Mouse (Mus musculus) thymus, postnatal 4 days (tissue): ENCODE data around the gene Usp17le.
"Not testable (repeated sequence)": the region's sequence is repeated elsewhere in the genome, so short reads cannot be mapped to it uniquely, and the experiment has no call there.

ENCODE experiments used
- DNase-seq: peaks from one replicate; pipeline ENCODE4 v3.0.0; 2021

Usp17le gene

DNA sequence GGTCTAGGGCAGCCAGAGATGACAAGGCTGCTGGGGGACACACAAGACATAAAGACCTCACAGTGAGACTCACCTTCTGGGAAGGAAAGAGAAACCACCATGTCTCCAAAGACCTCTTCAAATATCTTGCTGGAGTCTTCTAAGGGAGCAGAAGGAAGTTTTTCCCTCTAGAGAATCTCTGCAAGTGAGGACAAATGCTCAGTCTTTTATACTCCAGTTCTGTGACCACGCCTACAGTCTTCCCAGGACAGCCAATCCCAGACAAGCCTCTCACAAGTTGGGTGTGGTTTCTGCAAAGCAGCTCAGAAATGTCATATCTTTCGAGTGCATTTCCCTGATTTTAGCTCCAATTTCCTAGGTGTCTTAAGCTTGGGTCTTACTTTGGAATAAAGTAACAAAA lies at the start of gene Usp17le:
Gene Usp17le, minus strand, starts transcription at position 101 of the 400 bp plus-strand sequence.
- not testable (repeated sequence) for DNase-seq

DNA sequence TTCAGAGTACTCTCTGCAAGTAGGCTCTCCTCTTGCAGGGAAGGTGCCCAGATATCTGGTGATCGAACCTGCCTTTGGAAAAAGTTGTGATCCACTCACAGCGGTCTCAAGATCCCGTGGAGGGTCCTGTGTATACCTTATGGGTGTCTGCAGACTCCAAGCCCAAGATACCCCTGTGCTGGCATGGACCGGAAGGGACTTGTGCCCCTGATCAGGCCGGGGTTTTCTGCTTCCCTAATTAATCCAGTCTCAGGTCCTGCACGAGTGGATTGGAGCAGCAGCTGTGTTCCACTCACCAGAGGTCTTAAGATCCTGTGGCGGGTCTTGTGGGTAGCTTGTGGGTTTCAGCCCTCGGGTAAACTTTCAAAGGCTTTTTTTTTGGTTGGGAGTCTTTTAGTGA lies 33.1 kb upstream of the Usp17le start:
- DNase-seq: not testable (repeated sequence)

DNA sequence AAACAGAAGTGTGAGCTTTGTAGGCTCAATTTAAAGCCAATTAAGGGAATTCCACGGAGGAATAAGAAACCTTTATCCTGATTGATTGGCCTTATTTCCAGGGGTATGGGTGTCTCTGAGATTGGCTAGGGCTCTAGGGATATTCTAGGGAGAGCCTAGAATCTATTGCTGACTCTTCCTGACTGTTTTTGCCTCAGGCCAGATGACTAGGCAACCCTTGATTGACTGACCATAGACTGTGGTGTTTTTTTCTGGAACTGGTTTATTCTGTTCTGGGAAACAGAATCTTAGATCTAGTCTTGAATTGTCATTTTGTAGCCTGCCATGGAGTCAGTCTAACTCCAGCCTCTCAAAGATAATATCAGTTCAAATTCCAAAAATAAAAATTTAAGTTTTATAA lies 13.5 kb upstream of the Usp17le start:
- no peak for DNase-seq
